Mouse (Mus musculus) midbrain, embryonic 12.5 days (tissue): Measurements from ENCODE around the gene Ptgir. TPM values are rescaled to one million over a fixed set of nuclear protein-coding genes. Genes with fewer than 3 reads are reported as not detected.
"Not testable (repeated sequence)": the region's sequence is repeated elsewhere in the genome, so short reads cannot be mapped to it uniquely, and the experiment has no call there.

Experiments used
- ATAC-seq: fragments of 200-750 bp; cut with Nextera tagmentation; 2 replicates; pipeline ENCODE4 v1.8.0; 2017; ENCODE audit warnings: low read depth, moderate TSS enrichment, moderate library complexity; ENCODE audit not compliant: low FRiP score
- H3K27ac ChIP-seq: fragments of 300-500 bp; sonication (generic); replicated peaks from 2 replicates; pipeline ENCODE4 v1.5.1; 2016; ENCODE audit warnings: mild to moderate bottlenecking
- H3K27me3 ChIP-seq: fragments of 300-500 bp; sonication (generic); 2 replicates; pipeline ENCODE4 v1.6.1; 2016; ENCODE audit warnings: mild to moderate bottlenecking
- H3K36me3 ChIP-seq: fragments of 300-500 bp; sonication (generic); 2 replicates; pipeline ENCODE4 v1.6.1; 2016
- H3K4me1 ChIP-seq: fragments of 300-500 bp; sonication (generic); 2 replicates; pipeline ENCODE4 v1.6.1; 2016
- H3K4me2 ChIP-seq: fragments of 300-500 bp; sonication (generic); replicated peaks from 2 replicates; pipeline ENCODE4 v1.6.1; 2016; ENCODE audit warnings: mild to moderate bottlenecking, moderate library complexity
- H3K4me3 ChIP-seq: fragments of 300-500 bp; sonication (generic); 2 replicates; pipeline ENCODE4 v1.5.1; 2016; ENCODE audit warnings: mild to moderate bottlenecking
- H3K9ac ChIP-seq: fragments of 300-500 bp; sonication (generic); replicated peaks from 2 replicates; pipeline ENCODE4 v1.6.1; 2016; ENCODE audit warnings: mild to moderate bottlenecking, moderate library complexity
- H3K9me3 ChIP-seq: fragments of 300-500 bp; sonication (generic); 2 replicates; pipeline ENCODE4 v1.6.1; 2016; ENCODE audit warnings: mild to moderate bottlenecking
- WGBS: fragments of 180-500 bp; shearing (Covaris S2); methylation state at CpG from one replicate; pipeline ENCODE4 v1.1.7; 2016; 5-methylcytosine and 5-hydroxymethylcytosine counted together
- polyA plus RNA-seq: library from polyadenylated mRNA; unstranded; fragments of >200 nt; fragmentation: Nextera tagmentation; extraction: Ambion mirVana; gene quantifications from 2 replicates; pipeline ENCODE4 v1.2.1, GENCODE M21; 2016

Ptgir gene
- polyA plus RNA-seq, 1 experiment from 2014 or later = 1.2 TPM

GRCm38 (mm10) chr7:16946441-16947348, 40.4 kb downstream of the Ptgir start:
- H3K4me1 ChIP-seq = peaks cover 69% of the 10 kb centered on the region

GRCm38 (mm10) chr7:16947349-16947895, 41.1 kb downstream of the Ptgir start:
- WGBS = 16% methylated on average over 21 of the region's 22 CpGs
- Histone ChIP-seq H3K27ac (peak overlapping the region; percentile 47), H3K36me3 (no peaks in the 10 kb centered on the region), H3K4me2 (peak overlapping the region; percentile 78), H3K27me3 (peaks cover 50% of the 10 kb centered on the region), H3K4me3 (peak overlapping the region; percentile 65), H3K4me1 (peaks cover 69% of the 10 kb centered on the region), H3K9ac (peak overlapping the region; percentile 91), H3K9me3 (no peaks in the 10 kb centered on the region)
- ATAC-seq = no peak

More at GRCm38 (mm10) chr7:16946441-16947348, 40.4 kb downstream of the Ptgir start:
- H3K9ac ChIP-seq = peak overlapping the region; percentile 91
- H3K36me3 ChIP-seq = no peaks in the 10 kb centered on the region
- H3K9me3 ChIP-seq = no peaks in the 10 kb centered on the region
- WGBS = 3% methylated on average over 49 of the region's 53 CpGs
- peak overlapping the region; percentile 65 for H3K4me3 ChIP-seq
- peak overlapping the region; percentile 84 for H3K27ac ChIP-seq
- peak overlapping the region; percentile 78 for H3K4me2 ChIP-seq
- ATAC-seq = no peak
- H3K27me3 ChIP-seq = peaks cover 50% of the 10 kb centered on the region

GRCm38 (mm10) chr7:16947959-16948361, 41.7 kb downstream of the Ptgir start:
- WGBS = 1% methylated on average over 4 of the region's 4 CpGs
- no peaks in the 10 kb centered on the region for H3K36me3 ChIP-seq
- no peak for ATAC-seq
- H3K9ac ChIP-seq = peak overlapping the region; percentile 91
- H3K4me1 ChIP-seq = peaks cover 68% of the 10 kb centered on the region
- H3K4me3 ChIP-seq = peak overlapping the region; percentile 65
- peak overlapping the region; percentile 47; the same call in 1 of the 2 replicates for H3K27ac ChIP-seq
- H3K4me2 ChIP-seq = peak overlapping the region; percentile 78
- H3K9me3 ChIP-seq = no peaks in the 10 kb centered on the region
- peaks cover 50% of the 10 kb centered on the region for H3K27me3 ChIP-seq

GRCm38 (mm10) chr7:16948923-16949458, 42.7 kb downstream of the Ptgir start:
- Histone ChIP-seq H3K4me3 (peak overlapping the region; percentile 65), H3K4me1 (peaks cover 58% of the 10 kb centered on the region), H3K9me3 (no peaks in the 10 kb centered on the region), H3K27ac (no peak overlapping the region), H3K4me2 (peak overlapping the region; percentile 78), H3K27me3 (peaks cover 50% of the 10 kb centered on the region), H3K9ac (peak overlapping the region; percentile 91), H3K36me3 (no peaks in the 10 kb centered on the region)
- ATAC-seq = no peak
- WGBS = 55% methylated on average over 8 of the region's 8 CpGs

GRCm38 (mm10) chr7:16949908-16950841, 43.9 kb downstream of the Ptgir start:
- Histone ChIP-seq H3K9me3 (no peaks in the 10 kb centered on the region), H3K27ac (no peak overlapping the region; the same call in 1 of the 2 replicates), H3K27me3 (peaks cover 46% of the 10 kb centered on the region), H3K4me2 (peak overlapping the region; percentile 78), H3K4me1 (peaks cover 51% of the 10 kb centered on the region), H3K36me3 (no peaks in the 10 kb centered on the region), H3K4me3 (peak overlapping the region; percentile 28), H3K9ac (peak overlapping the region; percentile 91; the same call in 1 of the 2 replicates)
- peak; percentile 67 for ATAC-seq
- 11% methylated on average over 29 of the region's 29 CpGs for WGBS

GRCm38 (mm10) chr7:16950861-16951635, 44.8 kb downstream of the Ptgir start:
- Histone ChIP-seq H3K27ac (no peak overlapping the region), H3K9ac (no peak overlapping the region), H3K27me3 (peaks cover 38% of the 10 kb centered on the region), H3K36me3 (no peaks in the 10 kb centered on the region), H3K4me2 (no peak overlapping the region), H3K4me3 (no peak overlapping the region), H3K4me1 (peaks cover 42% of the 10 kb centered on the region), H3K9me3 (no peaks in the 10 kb centered on the region)
- 35% methylated on average over 18 of the region's 18 CpGs for WGBS
- ATAC-seq = peak; percentile 63

- not testable (repeated sequence) for H3K4me2 ChIP-seq, H3K36me3 ChIP-seq, ATAC-seq, H3K9me3 ChIP-seq, H3K9ac ChIP-seq, H3K27ac ChIP-seq, H3K4me3 ChIP-seq
- peaks cover 10% of the 10 kb centered on the region for H3K27me3 ChIP-seq
- WGBS = 65% methylated on average over 2 of the region's 2 CpGs
- H3K4me1 ChIP-seq = peaks cover 30% of the 10 kb centered on the region
These were observed 47.5 kb downstream of the Ptgir start for GRCm38 (mm10) chr7:16953776-16954175.

GRCm38 (mm10) chr7:16955712-16956111, 49.4 kb downstream of the Ptgir start:
- no peak for ATAC-seq
- 83% methylated on average over 4 of the region's 4 CpGs for WGBS
- Histone ChIP-seq H3K27me3 (no peaks in the 10 kb centered on the region; the same call in none of the 2 replicates), H3K36me3 (no peaks in the 10 kb centered on the region), H3K4me3 (no peak overlapping the region), H3K27ac (no peak overlapping the region), H3K4me2 (no peak overlapping the region), H3K9me3 (no peaks in the 10 kb centered on the region), H3K9ac (no peak overlapping the region), H3K4me1 (peaks cover 37% of the 10 kb centered on the region)

GRCm38 (mm10) chr7:16956410-16957265, 50.3 kb downstream of the Ptgir start:
- no peak overlapping the region for H3K4me3 ChIP-seq
- no peaks in the 10 kb centered on the region; the same call in 1 of the 2 replicates for H3K27me3 ChIP-seq
- H3K4me2 ChIP-seq = peak overlapping the region; percentile 25
- H3K36me3 ChIP-seq = 0 out of 2 replicates have a peak, but pooled peaks cover 7% of the 10 kb centered on the region
- 43% methylated on average over 15 of the region's 15 CpGs for WGBS
- H3K9me3 ChIP-seq = no peaks in the 10 kb centered on the region
- no peak for ATAC-seq
- no peak overlapping the region for H3K9ac ChIP-seq
- H3K27ac ChIP-seq = peak overlapping the region; percentile 87
- H3K4me1 ChIP-seq = peaks cover 41% of the 10 kb centered on the region

GRCm38 (mm10) chr7:16959539-16960187, 53.4 kb downstream of the Ptgir start, which contains the start of gene Pnmal1:
Gene Pnmal1, plus strand, starts transcription at chr7:16959679.
- Histone ChIP-seq H3K27me3 (no peaks in the 10 kb centered on the region), H3K4me1 (peaks cover 45% of the 10 kb centered on the region), H3K4me2 (peak within 1 kb of the TSS; percentile 62), H3K9me3 (no peaks in the 10 kb centered on the region), H3K9ac (peak within 1 kb of the TSS; percentile 48; the same call in 1 of the 2 replicates), H3K36me3 (0 out of 2 replicates have a peak, but pooled peaks cover 19% of the 10 kb centered on the region), H3K4me3 (peak within 1 kb of the TSS; percentile 39), H3K27ac (peak within 1 kb of the TSS; percentile 94)
- peak; percentile 95 for ATAC-seq
- 4% methylated on average over 17 of the region's 17 CpGs for WGBS
